Mouse (Mus musculus): ENCODE data around the gene Nup210l.

Nup210l gene

DNA sequence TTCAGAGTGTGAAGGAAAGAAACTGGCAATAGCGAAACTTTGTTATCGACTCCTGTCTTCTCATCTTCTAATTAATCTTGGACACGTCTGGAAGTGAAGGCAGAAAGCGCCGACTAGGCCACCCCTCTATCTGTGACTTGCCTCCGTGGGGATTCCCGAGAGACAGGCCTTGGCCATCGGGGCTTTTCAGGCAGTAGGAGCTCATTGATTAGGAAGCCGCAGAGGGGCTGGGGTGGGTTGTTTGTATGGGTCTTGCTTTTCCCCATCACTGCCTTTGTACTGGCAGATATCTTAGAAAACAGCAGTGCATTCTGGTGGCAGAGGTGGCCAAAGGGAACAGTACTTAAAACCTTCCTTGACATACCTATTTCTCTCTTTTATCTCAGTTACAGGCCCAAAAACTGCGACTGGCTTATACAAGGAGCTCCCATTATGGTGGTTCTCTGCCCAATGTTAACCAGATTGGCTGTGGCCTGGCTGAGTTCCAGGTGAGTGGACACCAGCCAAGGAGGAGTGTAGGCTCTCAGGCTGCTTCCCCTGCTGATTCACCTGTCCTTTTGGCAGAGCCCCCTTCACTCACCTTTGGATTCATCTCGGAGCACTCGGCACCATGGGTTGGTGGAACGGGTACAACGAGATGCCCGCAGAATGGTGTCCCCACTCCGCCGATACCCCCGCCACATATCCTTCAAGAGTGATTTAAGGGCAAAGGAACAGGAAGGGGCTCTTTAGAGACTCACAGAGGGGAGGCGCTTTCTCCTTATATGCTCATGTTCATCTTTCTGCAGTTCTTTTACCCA lies 153.0 kb downstream of the Nup210l start:
- no peak for DNase-seq (ENCODE audit: low read depth)

DNA sequence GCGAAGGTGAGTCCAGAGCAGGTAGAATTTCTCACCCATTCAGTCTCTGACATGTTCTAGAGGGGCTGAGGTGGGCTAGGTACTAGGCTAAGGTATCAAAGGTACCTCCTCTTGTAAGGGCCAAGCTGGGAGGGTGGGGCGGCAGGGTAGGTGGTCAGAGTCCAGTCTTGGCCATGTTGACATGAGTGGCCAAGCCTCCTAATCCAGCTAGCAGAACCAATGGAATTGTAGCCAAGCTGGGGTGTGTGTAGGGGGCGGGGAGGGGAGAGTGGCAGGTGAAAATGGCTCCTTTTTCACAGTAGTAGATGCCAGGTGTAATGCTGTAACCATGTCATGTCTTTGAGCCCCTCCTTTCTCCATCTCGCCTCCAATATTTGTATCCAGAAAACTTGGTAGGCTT lies 154.6 kb downstream of the Nup210l start:
- DNase-seq (ENCODE audit: low read depth), result no peak
